Mouse (Mus musculus) brain, embryonic 14.5 days (tissue): ENCODE results near the gene Ttll3. TPM values are rescaled to one million over a fixed set of nuclear protein-coding genes. Genes with fewer than 3 reads are reported as not detected.

Experiments
- DNase-seq: peaks from one replicate; pipeline ENCODE4 v3.0.0-alpha.2; 2011; ENCODE audit warnings: low read depth
- CTCF ChIP-seq: fragments of 200-500 bp; IDR thresholded peaks from 2 replicates; pipeline ENCODE4 v1.5.1; 2012; ENCODE audit warnings: inconsistent platforms, mild to moderate bottlenecking, moderate library complexity, borderline replicate concordance; ENCODE audit not compliant: insufficient read depth, insufficient read length; ENCODE audit errors: extremely low read depth
- POLR2A ChIP-seq: fragments of 200-500 bp; IDR thresholded peaks from 2 replicates; pipeline ENCODE4 v1.6.1; 2012; ENCODE audit warnings: mild to moderate bottlenecking, inconsistent platforms, borderline replicate concordance; ENCODE audit not compliant: poor library complexity, insufficient read depth, insufficient read length, severe bottlenecking; ENCODE audit errors: extremely low read depth
- polyA plus RNA-seq: library from polyadenylated mRNA; depleted of rRNA; stranded (reverse); fragments of >200 nt; gene quantifications from 2 replicates; pipeline ENCODE4 v1.2.3, GENCODE M21; 2012

The Ttll3 gene
- polyA plus RNA-seq, 1 experiment, result 23.1 TPM

DNA sequence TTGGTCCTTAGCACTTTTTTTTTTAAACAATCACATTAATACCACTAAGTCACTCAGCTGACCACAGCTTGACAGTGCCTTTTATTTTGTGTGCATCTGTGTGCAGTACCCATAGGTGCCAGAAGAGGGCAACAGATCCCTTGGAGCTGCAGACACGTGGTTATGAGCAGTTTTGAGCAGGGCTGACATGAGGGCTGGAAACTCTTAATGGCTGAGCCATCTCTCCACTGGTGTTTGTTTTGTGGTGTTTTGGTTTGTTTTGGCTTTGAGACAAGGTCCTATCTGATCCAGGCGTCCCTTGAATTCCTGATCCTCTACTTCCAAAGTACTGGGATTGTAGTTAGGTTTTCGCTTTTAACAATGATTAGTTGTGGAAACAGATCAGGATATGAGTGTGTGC is 38.3 kb downstream of the Ttll3 start:
- DNase-seq, result peak; percentile 22
- TF ChIP-seq CTCF (peak; percentile 67; the same call in 1 of the 2 replicates), POLR2A (no peak)

DNA sequence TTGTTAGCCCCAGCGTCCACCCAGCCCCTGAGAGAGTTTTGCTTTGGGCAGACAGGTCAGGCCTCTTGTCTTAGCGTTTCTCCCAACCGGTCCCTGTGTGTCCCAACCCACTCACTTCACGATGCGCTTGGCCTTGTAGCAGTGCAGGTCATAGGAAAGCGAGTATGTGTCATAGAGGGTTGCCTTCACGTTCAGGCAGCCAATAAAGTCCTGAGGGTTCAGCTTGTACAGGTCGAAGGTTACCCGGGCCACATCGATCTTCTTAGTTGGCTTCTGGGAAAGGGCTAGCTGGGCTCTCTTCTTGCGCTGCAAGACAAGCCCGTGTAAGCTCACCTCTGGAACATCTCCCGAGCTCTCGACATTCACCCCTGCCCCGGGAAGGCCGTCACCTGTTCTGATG is 38.9 kb downstream of the Ttll3 start:
- DNase-seq, result no peak
- TF ChIP-seq POLR2A (no peak), CTCF (no peak)

DNA sequence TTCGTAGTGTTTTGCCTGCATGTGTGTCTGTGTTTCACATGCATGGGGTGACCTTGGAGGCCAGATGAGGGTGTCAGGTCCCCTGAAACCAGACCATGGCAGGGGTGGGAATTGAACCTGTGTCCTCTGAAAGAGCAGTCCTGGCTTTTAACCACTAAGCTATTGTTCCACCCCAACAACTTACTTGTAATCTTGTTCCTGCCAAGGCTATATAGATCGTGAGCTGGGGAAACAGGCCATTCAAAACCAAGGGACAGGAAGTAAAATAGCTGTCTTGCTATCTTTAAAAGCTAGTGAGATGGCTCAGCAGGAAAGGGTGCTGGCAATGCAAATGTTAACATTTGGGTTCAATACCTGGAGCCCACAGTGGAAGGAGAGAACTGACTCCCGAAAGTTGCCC is 40.9 kb downstream of the Ttll3 start:
- TF ChIP-seq POLR2A, result no peak
- no peak for TF ChIP-seq CTCF
- DNase-seq, result no peak

DNA sequence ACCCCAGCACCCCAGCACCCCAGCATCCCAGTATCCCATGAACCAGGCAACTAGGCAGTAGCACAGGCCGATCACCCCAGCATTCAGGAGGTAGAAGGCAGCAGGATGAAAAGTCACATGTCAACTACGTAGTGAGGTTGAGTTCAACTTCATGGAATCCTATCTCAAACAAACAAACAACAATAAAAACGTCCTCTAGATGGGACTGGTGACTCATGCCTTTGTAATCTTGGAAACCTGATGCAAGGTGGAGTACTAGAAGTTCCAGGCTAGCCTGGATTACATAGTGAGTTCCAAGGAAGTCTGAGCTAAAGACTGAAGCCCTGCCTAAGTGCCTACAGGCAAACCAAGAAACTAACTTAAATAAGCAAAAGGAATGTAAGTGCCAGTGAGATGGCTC is 41.8 kb downstream of the Ttll3 start:
- DNase-seq, result no peak
- TF ChIP-seq CTCF (no peak), POLR2A (no peak)

DNA sequence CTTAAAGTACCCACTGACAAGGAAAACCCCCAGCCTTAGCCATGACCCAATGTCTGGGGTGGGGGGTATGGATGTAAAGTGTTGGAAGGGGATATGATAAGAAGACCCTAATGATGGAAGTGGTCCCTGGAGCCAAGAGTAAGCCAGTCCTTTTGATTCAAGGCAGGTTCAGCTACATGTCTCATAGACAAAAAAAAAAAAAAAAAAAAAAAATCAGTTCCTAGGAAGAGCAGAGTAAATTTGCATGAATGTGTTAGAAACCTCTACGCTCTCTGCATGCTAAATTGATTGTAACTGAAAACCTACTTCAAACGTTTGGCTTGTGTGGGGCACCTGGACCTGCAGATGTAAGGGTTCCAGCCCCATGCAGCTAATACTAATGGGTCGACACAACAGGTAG is 42.7 kb downstream of the Ttll3 start:
- TF ChIP-seq POLR2A (no peak), CTCF (no peak)
- DNase-seq, result no peak

DNA sequence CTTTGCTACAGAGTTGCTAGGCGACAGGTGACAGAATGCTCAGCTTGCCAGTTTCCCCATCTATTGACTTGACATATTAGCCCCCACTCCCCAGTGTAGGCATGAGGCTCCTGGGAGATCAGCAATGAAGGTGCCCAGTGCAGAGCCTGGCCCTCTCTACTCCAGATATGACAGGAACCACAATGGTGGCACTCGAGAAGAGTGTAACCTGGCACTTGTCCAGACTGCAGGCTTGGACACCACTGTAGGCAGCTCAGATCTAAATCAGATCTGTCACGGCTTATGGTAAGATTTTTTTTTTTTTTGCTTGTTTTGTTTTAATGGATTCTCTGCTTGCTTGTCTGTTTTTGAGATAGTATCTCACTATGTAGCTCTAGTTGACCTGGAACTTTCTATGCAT is 44.6 kb downstream of the Ttll3 start:
- TF ChIP-seq CTCF (no peak), POLR2A (no peak)
- no peak for DNase-seq

DNA sequence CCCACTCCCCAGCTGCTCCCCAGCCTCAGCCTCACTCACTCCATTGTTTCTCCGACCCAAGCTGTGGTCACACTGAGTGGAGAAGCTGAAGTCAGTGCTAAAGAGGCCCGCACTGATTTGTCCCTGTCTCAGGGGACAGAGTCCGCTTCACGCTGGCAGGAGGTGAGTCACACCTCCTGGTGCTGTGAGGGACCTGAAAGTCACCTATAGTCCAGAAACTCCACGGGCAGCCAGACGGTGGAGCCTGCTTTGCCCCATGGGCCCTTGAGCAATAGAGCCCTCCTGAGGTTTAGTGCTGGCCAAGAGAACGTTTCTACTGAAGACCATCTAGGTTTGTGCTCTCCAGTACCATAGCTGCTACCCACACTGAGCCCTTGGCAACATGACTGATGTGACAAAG is 45.6 kb downstream of the Ttll3 start:
- no peak for DNase-seq
- TF ChIP-seq CTCF (no peak), POLR2A (no peak)

DNA sequence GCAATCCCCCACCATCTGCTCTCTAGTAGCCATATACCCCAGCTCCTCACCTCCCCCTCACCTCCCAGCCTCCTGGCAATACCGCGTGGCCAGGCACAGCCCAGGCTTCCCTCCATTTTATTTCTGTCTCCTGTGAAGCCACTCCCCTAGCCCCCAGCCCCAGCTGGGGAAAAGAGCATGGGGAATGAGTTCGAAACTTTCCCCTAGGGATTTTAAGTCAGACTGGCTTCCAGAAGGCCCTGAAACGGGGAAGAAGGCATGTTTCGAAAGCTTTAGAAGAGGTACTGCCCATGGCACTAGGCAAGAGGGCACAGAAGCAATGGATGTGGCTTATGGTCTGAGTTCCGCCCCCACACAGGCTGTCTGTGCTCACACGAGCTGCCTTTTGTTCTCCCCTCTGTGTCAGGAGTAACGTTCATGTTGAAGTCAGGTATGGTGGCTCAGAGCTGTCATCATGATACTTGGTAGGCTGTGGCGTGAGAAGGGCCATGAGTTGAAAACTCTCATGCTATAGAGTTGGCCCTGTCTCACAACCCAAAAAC is 46.7 kb downstream of the Ttll3 start, which contains the start of gene Cidec:
Gene Cidec, minus strand, starts transcription at position 97 of the 542 bp plus-strand sequence.
- no peak for TF ChIP-seq POLR2A
- TF ChIP-seq CTCF, result no peak
- no peak for DNase-seq

DNA sequence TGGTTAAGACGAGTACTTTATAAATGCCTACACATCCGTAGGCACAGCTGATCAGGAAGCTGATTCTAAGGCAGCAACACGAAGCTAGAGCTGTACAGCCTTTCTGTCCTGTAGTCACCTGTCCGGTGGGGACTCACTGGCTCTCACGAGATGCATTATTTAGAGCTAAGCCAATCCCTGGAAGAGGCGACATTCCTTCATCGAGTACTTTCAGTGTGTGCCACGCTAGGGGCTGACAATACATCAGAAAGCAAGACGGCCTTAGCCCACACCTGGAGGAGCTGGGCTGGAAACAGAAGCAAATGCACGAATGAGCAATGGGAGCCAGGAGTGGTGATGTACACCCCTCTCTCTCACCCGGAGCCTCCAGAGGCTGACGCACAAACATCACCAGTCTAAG is 48.1 kb downstream of the Ttll3 start:
- TF ChIP-seq POLR2A (no peak), CTCF (no peak)
- DNase-seq, result no peak

DNA sequence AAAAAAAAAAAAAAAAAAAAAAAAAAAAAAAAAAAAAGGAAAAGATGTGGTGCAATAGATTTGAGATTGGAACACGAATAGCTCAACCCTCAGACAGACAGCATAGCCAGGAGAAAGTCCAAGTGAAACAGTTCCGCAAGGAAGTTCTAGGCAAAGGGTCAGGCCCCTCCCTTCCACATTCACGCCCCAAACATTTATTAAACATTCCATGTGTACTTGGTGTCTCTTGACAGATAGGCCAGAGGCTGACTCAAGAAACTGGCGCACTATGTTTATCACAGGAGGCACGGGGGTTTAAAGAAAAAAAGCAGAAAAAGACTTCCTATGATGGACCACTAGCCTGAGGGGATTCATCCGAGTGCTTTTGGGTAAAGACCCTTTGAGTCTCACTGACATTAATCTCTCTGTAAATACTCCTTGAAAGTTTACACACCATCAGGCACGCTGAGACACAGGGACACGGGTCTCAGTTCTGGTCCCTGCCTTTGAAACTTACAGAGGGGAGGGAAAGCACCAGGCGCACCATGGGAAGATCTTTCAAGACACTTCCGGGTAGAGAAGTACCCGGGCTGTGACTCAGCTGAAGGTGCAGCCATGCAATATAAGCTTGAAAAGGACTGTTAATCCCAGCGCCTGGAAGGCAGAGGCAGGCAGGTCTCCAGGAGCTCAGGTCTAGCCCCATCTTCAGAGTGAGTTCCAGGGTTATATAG is 49.8 kb downstream of the Ttll3 start:
- DNase-seq, result no peak
- no peak for TF ChIP-seq CTCF
- TF ChIP-seq POLR2A, result no peak

DNA sequence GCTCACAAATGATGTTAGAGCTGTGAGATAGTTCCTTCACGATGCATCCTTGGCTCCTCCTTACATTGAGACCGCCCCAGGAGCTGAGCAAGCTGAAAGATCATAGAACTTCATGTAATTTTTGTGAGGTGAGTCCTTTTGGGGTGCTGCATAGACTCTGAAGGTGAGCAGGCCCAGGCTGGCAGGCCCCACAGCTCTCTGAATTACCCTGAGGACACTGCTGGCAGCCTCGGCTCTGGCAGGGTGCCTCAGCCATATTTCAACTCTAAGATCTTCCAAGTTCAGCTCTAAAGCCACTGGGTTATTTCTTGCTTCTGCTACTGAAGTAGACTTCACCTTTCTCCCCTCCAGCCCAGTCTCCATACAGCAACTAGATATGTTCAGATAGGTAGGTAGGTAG is 51.6 kb downstream of the Ttll3 start:
- DNase-seq, result no peak
- TF ChIP-seq POLR2A (no peak), CTCF (no peak)

DNA sequence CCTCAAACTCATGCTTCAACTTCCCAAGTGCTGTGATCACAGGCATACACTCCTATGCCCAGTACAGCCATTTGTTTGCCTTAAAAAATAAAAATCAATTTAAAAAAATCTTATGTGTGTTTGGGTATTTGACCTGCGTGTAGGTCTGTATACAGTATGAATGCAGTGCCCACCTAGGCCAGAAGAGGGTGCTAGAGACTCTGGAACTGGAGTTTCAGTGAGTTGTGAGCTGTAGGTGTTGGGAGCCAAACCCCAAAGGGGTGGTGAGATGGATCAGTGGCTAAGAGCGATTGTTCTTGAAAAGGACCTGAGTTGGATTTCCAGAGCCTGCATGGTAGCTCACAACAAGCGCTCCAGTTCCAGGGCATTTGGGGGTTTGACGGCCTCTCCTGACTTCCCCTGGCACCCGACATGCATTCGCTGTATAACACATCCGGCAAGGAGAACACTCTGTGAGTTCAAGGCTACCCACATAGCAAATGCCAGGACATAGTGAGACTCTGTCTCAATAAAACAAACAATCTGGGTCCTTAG is 52.2 kb downstream of the Ttll3 start:
- peak; percentile 80 for DNase-seq
- no peak for TF ChIP-seq POLR2A
- peak; percentile 71; the same call in 1 of the 2 replicates for TF ChIP-seq CTCF
